Mouse (Mus musculus) limb, embryonic 11.5 days (tissue): ENCODE data around the gene Vps9d1. TPM values are rescaled to one million over a fixed set of nuclear protein-coding genes. Genes with fewer than 3 reads are reported as not detected.
"Not testable (repeated sequence)": the region's sequence is repeated elsewhere in the genome, so short reads cannot be mapped to it uniquely, and the experiment has no call there.

Experiments used
- ATAC-seq: fragments of 200-750 bp; cut with Nextera tagmentation; 2 replicates; pipeline ENCODE4 v1.8.0; 2017; ENCODE audit warnings: low read depth; ENCODE audit not compliant: insufficient number of reproducible peaks, low FRiP score, low TSS enrichment
- DNase-seq: peaks from one replicate; pipeline ENCODE4 v3.0.0-alpha.2; 2015; ENCODE audit warnings: low spot score
- H3K27ac ChIP-seq: fragments of 300-500 bp; sonication (generic); replicated peaks from 2 replicates; pipeline ENCODE4 v1.5.1; 2014; ENCODE audit warnings: low read depth, mild to moderate bottlenecking, low read length
- H3K27me3 ChIP-seq: fragments of 300-500 bp; sonication (generic); 2 replicates; pipeline ENCODE4 v1.6.1; 2014; ENCODE audit warnings: mild to moderate bottlenecking, low read length, mixed read lengths; ENCODE audit not compliant: control insufficient read depth, insufficient read depth
- H3K36me3 ChIP-seq: fragments of 300-500 bp; sonication (generic); 2 replicates; pipeline ENCODE4 v1.6.1; 2014; ENCODE audit warnings: mild to moderate bottlenecking, low read length, moderate library complexity, mixed read lengths; ENCODE audit not compliant: control insufficient read depth, insufficient read depth
- H3K4me1 ChIP-seq: fragments of 300-500 bp; sonication (generic); 2 replicates; pipeline ENCODE4 v1.6.1; 2014; ENCODE audit warnings: low read length, mixed read lengths; ENCODE audit not compliant: control insufficient read depth, insufficient read depth
- H3K4me2 ChIP-seq: fragments of 300-500 bp; sonication (generic); 2 replicates; pipeline ENCODE4 v1.6.1; 2014; ENCODE audit warnings: low read depth, mild to moderate bottlenecking, moderate library complexity; ENCODE audit not compliant: severe bottlenecking
- H3K4me3 ChIP-seq: fragments of 300-500 bp; sonication (generic); 2 replicates; pipeline ENCODE4 v1.5.1; 2014; ENCODE audit warnings: low read depth, low read length
- H3K9ac ChIP-seq: fragments of 300-500 bp; sonication (generic); 2 replicates; pipeline ENCODE4 v1.6.1; 2014; ENCODE audit warnings: mild to moderate bottlenecking, low read length
- H3K9me3 ChIP-seq: fragments of 300-500 bp; sonication (generic); 2 replicates; pipeline ENCODE4 v1.6.1; 2016; ENCODE audit warnings: low read length; ENCODE audit not compliant: control insufficient read depth
- WGBS: fragments of 180-500 bp; shearing (Covaris S2); extraction: QIAGEN DNeasy Blood & Tissue Kit; methylation state at CpG from one replicate; pipeline ENCODE4 v1.1.7; 2014; 5-methylcytosine and 5-hydroxymethylcytosine counted together
- polyA plus RNA-seq: library from polyadenylated mRNA; unstranded; fragments of >200 nt; fragmentation: Nextera tagmentation; extraction: Ambion mirVana; gene quantifications from 2 replicates; pipeline ENCODE4 v1.2.1, GENCODE M21; 2014

Vps9d1 gene
- polyA plus RNA-seq, 1 experiment from 2014 or later, result 25.6 TPM

- H3K4me2 ChIP-seq, H3K4me1 ChIP-seq, H3K4me3 ChIP-seq, H3K27me3 ChIP-seq, DNase-seq, H3K9me3 ChIP-seq, ATAC-seq, H3K36me3 ChIP-seq, H3K27ac ChIP-seq, H3K9ac ChIP-seq: not testable (repeated sequence)
- 75% methylated on average over 5 of the region's 5 CpGs for WGBS
Measured at GRCm38 (mm10) chr8:123197016-123197415, 57.1 kb downstream of the Vps9d1 start.

- no peaks in the 10 kb centered on the region for H3K36me3 ChIP-seq
- no peak overlapping the region for H3K9ac ChIP-seq
- H3K27me3 ChIP-seq, result no peaks in the 10 kb centered on the region
- no peak overlapping the region for H3K27ac ChIP-seq
- H3K4me2 ChIP-seq, result no peak overlapping the region
- H3K9me3 ChIP-seq, result no peaks in the 10 kb centered on the region
- no peak overlapping the region for H3K4me3 ChIP-seq
- peaks cover 3% of the 10 kb centered on the region; the same call in 1 of the 2 replicates for H3K4me1 ChIP-seq
- ATAC-seq (no peak), DNase-seq (no peak)
- 88% methylated on average over 9 of the region's 9 CpGs for WGBS
Measured at GRCm38 (mm10) chr8:123193771-123194170, 60.4 kb downstream of the Vps9d1 start.

Other genes starting within 250 kb of the Vps9d1 start
- gene Ankrd11, start 212.1 kb downstream of the Vps9d1 start, polyA plus RNA-seq, result 84.6 and 98.3 TPM in 2 replicates
- gene Spg7, start 191.4 kb downstream of the Vps9d1 start, polyA plus RNA-seq, result 45.0 and 45.4 TPM in 2 replicates
- gene Rpl13, start 152.0 kb downstream of the Vps9d1 start, polyA plus RNA-seq, result 1,566 and 1,655 TPM in 2 replicates
- gene Cpne7, start 137.0 kb downstream of the Vps9d1 start, polyA plus RNA-seq, result 0.57 and 0.82 TPM in 2 replicates
- gene Sult5a1, start 96.0 kb downstream of the Vps9d1 start, polyA plus RNA-seq, result 6.8 and 8.5 TPM in 2 replicates
- 2.9 and 3.1 TPM in 2 replicates for gene Dpep1, start 68.1 kb downstream of the Vps9d1 start, polyA plus RNA-seq
- gene Chmp1a, start 41.6 kb downstream of the Vps9d1 start, polyA plus RNA-seq, result 94.4 and 95.1 TPM in 2 replicates
- 3.3 and 3.4 TPM in 2 replicates for gene Spata33, start 41.5 kb downstream of the Vps9d1 start, polyA plus RNA-seq
- 34.2 and 36.5 TPM in 2 replicates for gene Cdk10, start 29.5 kb downstream of the Vps9d1 start, polyA plus RNA-seq
- gene Spata2l, start 18.1 kb downstream of the Vps9d1 start, polyA plus RNA-seq, result 0.87 and 1.2 TPM in 2 replicates
- 18.8 and 22.2 TPM in 2 replicates for gene Zfp276, start 153 bp downstream of the Vps9d1 start, polyA plus RNA-seq
- 38.9 and 39.2 TPM in 2 replicates for gene Fanca, start 64.2 kb upstream of the Vps9d1 start, polyA plus RNA-seq
- gene Spire2, start 78.4 kb upstream of the Vps9d1 start, polyA plus RNA-seq, result 0.95 and 1.9 TPM in 2 replicates
- 136 and 149 TPM in 2 replicates for gene Tcf25, start 119.4 kb upstream of the Vps9d1 start, polyA plus RNA-seq
- not detected in 2 replicates for gene Mc1r, start 152.8 kb upstream of the Vps9d1 start, polyA plus RNA-seq
- 9.3 and 11.2 TPM in 2 replicates for gene Tubb3, start 157.1 kb upstream of the Vps9d1 start, polyA plus RNA-seq
- 37.3 and 37.6 TPM in 2 replicates for gene Def8, start 169.2 kb upstream of the Vps9d1 start, polyA plus RNA-seq
- gene Afg3l1, start 223.6 kb upstream of the Vps9d1 start, polyA plus RNA-seq, result 36.5 and 41.1 TPM in 2 replicates